Mouse (Mus musculus) left cerebral cortex, adult 11 months (tissue): Measurements from ENCODE around the gene Jmjd6.
"Not testable (repeated sequence)": the region's sequence is repeated elsewhere in the genome, so short reads cannot be mapped to it uniquely, and the experiment has no call there.

Experiments used
- DNase-seq: peaks from one replicate; pipeline ENCODE4 v3.0.0; 2022; ENCODE audit warnings: low spot score

Gene Jmjd6

GRCm38 (mm10) chr11:116823885-116824284, 19.4 kb downstream of the Jmjd6 start:
- not testable (repeated sequence) for DNase-seq

DNA sequence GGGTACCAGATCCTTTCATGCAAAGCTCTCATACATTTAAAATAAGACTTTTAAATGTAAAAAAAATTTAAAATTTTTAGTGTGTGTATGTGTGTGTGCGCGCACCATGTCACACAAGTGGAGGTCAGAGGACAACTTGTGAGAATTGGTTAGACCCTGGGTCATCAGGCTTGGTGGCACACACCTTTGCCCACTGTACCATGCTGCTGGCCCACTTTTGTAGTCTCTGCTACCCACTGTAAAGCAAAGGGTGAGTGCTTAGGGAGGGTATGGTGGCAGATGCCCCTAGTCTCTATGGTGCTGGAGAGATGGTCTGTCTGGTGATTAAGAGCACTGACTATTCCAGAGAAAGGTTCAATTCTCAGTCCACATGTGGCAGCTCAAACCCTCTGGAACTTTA, 20.0 kb downstream of the Jmjd6 start:
- no peak for DNase-seq

- DNase-seq = no peak
Observed at GRCm38 (mm10) chr11:116822626-116823025, 20.6 kb downstream of the Jmjd6 start.

DNA sequence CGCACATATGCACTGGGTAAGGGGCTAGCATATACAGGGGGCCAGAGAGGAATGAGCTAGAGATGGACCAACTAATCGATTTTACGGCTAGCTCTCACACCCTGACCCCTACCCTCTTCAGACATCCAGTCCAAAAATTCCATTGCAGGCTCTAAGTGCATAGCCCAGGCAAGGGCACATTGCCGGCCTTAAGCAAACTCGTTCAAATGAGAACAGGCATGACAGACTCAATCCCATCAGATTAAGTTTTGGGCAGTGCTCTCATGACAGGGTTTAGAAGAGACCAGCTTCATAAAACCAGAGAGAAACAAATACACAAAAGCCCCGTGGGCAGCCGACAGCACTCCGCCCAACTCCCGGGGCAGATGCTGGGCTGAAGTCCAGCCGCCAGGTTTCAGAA, 21.0 kb downstream of the Jmjd6 start:
- DNase-seq = no peak

- no peak for DNase-seq
Observed at GRCm38 (mm10) chr11:116821057-116821940, 21.9 kb downstream of the Jmjd6 start.

DNA sequence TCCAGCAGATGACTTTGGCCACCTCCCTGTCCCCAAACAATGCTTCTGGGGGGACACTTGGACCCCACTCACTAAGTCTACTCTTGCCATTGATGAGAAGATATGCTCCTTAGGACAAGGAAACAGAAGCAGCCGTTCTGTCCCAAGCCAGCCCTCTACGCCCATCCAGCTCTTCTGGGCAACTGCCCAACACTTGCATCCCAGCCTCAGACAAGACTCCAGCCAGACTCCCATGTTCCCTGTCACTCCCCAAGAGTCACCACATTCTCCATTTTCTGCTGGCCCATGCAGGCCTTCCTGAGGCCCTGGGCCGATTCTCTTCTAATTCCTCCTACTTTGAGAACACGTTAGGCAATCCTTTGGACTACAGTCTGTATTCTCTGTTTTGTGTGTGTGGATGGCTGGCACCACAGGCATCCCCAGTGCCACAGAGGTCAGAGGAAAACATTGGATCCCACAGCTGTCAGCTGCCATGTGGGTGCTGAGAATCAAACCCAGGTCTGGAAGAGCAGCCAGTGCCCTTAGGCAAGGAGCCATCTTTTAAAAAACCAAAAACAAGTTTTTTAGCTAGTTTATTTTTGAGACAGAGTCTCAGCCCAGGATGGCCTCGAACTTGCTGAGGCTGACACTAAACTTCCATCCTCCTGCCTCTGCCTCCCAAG, 23.2 kb downstream of the Jmjd6 start:
- DNase-seq = no peak

- DNase-seq = no peak
Observed at GRCm38 (mm10) chr11:116818722-116819121, 24.5 kb downstream of the Jmjd6 start.

GRCm38 (mm10) chr11:116817567-116817966, 25.7 kb downstream of the Jmjd6 start:
- DNase-seq = no peak

GRCm38 (mm10) chr11:116816769-116817168, 26.5 kb downstream of the Jmjd6 start:
- no peak for DNase-seq

DNA sequence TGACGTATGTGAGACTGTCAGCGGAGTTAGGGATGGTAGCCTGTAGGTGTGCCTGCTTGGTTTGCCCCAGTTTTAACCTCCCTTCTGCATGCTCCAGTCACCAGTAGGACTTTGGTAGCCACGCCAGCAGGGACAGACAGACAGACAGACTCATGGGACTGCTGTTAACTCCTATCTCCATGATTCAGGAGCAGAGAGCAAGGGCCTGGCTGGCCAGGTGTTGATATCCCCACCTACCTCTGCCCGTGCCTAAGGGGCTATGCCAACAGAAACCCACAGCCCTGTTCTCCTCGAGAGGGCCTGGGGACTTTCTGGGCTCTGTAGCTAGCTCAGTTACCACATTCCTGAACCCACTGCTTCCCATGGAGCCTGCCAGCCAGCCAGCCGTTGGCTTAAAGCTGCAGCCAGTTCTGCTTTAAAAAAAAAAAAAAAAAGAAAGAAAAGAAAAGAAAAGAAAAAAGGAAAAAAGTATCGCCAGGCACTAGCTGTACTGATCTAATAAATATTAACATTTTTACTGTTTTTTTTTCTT, 28.3 kb downstream of the Jmjd6 start:
- no peak for DNase-seq

GRCm38 (mm10) chr11:116814076-116814883, 29.0 kb downstream of the Jmjd6 start:
- DNase-seq = no peak

GRCm38 (mm10) chr11:116813610-116814009, 29.6 kb downstream of the Jmjd6 start:
- DNase-seq = no peak

- DNase-seq = no peak
Observed at GRCm38 (mm10) chr11:116812793-116813529, 30.3 kb downstream of the Jmjd6 start.

DNA sequence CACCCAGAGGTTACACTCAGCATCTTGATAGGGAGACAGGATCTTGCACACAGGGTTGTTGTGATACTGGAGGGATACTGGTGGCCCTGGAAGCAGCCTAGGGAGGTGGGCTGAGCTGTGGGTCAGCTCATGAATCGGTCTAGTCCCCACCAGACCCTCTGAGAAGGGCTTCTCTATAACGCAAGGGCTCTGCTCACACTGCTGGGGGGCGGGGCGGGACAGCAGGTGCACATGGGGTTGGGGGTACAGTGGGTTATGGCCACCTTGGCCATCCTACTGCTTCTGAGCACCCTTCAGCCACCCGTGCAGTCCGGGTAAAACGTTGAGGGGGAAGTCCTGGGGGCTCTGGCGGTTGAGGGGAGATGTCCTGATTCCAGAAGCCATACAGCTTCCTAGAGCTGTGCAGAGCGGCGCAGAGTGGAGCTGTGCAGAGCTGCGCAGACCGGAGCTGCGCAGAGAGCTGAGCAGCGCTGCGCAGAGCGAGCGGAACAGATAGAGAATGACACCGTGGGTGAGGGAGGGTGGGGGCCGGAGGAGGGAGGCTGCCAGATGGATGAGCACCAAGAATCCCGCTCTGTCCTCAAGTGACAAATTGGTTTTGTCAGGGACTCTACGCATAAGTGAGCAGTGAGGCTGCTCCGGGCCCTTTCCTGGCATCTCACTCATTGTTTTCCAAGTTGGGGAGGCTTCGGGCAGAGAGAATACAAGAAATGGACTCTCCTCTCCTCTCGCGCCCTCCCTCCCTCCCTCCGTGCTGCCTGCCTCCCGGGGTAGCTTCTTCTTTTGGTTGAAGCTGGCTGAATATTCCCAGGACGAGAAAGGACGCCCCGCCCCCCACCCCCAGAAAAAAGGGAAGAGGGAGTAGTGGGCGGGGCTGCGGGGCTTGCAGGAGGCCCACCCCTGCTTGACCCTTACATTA, 32.0 kb downstream of the Jmjd6 start:
- peak; percentile 67 for DNase-seq

DNA sequence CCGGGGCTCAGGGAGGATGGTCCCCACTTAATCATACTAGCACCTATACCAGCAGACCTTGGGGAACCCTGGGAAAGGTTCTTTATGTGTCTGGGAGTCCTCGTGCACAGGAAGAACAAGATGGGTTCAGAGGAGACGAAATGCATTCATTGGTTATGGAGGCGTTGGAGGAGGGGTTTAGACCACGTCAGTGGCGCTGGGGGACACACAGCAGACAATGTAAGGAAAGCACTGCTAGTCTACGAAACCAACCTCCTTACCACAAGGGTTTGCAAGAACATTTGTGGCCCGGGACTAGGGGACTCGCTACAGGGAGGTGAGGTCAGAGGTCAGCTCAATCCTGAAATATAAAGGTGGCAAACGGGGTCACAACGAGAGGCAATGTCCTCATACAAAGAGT, 32.7 kb downstream of the Jmjd6 start:
- DNase-seq = no peak

GRCm38 (mm10) chr11:116809520-116809919, 33.7 kb downstream of the Jmjd6 start:
- no peak for DNase-seq

GRCm38 (mm10) chr11:116808811-116809395, 34.3 kb downstream of the Jmjd6 start:
- no peak for DNase-seq

DNA sequence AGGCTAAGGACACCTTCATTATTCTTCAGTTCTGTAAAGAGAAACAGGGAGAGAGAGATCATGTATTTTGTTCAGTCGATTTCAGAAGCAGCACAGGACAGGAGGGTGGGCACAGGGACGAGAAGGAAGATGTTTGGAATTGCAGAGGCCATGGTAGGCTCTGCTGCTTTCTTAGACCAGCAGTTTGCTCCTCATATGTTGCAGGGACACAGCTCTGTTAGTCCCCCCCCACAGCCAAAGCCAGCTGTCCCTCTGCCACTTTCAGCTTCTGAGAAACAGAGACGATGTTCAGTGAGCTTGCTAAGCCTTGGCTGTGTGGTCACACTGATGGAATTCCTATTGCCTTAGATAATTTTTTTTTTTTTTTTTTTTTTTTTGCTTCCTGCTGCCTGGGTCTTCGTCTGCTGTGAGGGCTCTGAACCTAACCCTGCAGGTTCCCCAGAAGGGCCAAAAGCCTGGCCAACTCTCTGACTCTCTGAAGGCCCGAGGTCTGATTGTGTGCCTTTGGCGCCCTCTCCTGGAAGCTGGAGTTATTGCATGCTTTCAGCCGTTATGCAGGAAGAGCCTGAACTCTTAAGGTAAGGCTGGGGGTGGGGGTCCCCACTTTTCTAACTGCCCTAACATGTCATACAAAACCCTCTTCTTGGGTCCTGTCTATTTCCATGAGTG, 35.2 kb downstream of the Jmjd6 start:
- DNase-seq = peak; percentile 61

- DNase-seq = no peak
Observed at GRCm38 (mm10) chr11:116807526-116807925, 35.7 kb downstream of the Jmjd6 start.

DNA sequence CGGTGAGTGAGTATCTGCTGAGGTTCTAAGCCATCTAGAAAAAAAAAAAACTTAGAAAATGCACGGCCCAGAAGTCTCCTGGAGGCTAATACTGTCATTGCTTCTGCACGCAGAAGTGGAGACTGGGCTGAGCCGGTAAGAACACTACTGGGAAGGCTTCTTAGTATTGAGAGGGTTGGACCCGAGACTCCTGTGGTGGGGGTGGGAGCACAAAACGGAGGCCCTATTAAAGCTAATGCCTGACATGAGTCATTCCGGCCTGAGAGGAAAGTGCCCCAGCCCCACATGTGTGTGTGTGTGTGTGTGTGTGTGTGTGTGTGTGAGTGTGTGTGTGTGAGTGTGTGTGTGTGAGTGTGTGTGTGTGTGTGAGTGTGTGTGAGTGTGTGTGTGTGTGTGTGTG, 36.1 kb downstream of the Jmjd6 start:
- no peak for DNase-seq
